Mouse (Mus musculus) heart, adult 2 months (tissue): ENCODE results near the gene Zcchc14. TPM values are rescaled to one million over a fixed set of nuclear protein-coding genes. Genes with fewer than 3 reads are reported as not detected.

ENCODE experiments used
- DNase-seq, 2 experiments: peaks; one replicate each; pipeline ENCODE4 v3.0.0; 2021
- H3K27ac ChIP-seq: fragments of 200-600 bp; 2 replicates; pipeline ENCODE4 v1.8.1; 2022
- H3K27me3 ChIP-seq: fragments of 200-500 bp; 2 replicates; pipeline ENCODE4 v1.6.1; 2012; ENCODE audit warnings: mild to moderate bottlenecking, low read length, inconsistent platforms, mixed read lengths; ENCODE audit not compliant: control insufficient read depth, insufficient read depth
- H3K36me3 ChIP-seq: fragments of 200-500 bp; 2 replicates; pipeline ENCODE4 v1.6.1; 2012; ENCODE audit warnings: low read length, inconsistent platforms; ENCODE audit not compliant: control insufficient read depth, insufficient read depth
- H3K4me1 ChIP-seq: fragments of 200-500 bp; 2 replicates; pipeline ENCODE4 v1.6.1; 2011; ENCODE audit warnings: low read length; ENCODE audit not compliant: control insufficient read depth, insufficient read depth
- H3K4me3 ChIP-seq: fragments of 200-600 bp; 2 replicates; pipeline ENCODE4 v1.8.1; 2022
- H3K79me2 ChIP-seq: fragments of 200-500 bp; replicated peaks from 2 replicates; pipeline ENCODE4 v1.6.1; 2012; ENCODE audit warnings: mild to moderate bottlenecking, inconsistent platforms, low read length, moderate library complexity, mixed read lengths; ENCODE audit not compliant: control insufficient read depth, insufficient read depth
- H3K9ac ChIP-seq: fragments of 200-500 bp; 2 replicates; pipeline ENCODE4 v1.6.1; 2012; ENCODE audit warnings: low read depth, mild to moderate bottlenecking, control low read depth, inconsistent platforms, low read length, mixed read lengths
- CTCF ChIP-seq: fragments of 200-600 bp; IDR thresholded peaks from 2 replicates; pipeline ENCODE4 v1.8.1; 2022; ENCODE audit warnings: antibody characterized with exemption, mild to moderate bottlenecking, moderate library complexity
- EP300 ChIP-seq: fragments of 200-500 bp; IDR thresholded peaks from 2 replicates; pipeline ENCODE4 v1.6.1; 2011; ENCODE audit warnings: low read depth, low read length, control low read depth; ENCODE audit not compliant: insufficient read depth
- POLR2A ChIP-seq: fragments of 200-500 bp; IDR thresholded peaks from 2 replicates; pipeline ENCODE4 v1.6.1; 2011; ENCODE audit warnings: mild to moderate bottlenecking, low read depth, low read length, control low read depth; ENCODE audit not compliant: insufficient read depth
- WGBS: fragments of 180-500 bp; shearing (Covaris S2); methylation state at CpG from one replicate; pipeline ENCODE4 v1.1.7; 2018; 5-methylcytosine and 5-hydroxymethylcytosine counted together
- intact Hi-C: fragments of 180-260 bp; cut with DNase I; formaldehyde crosslinking; loops from one replicate; pipeline ENCODE4 v1.15.1; 2025
- polyA plus RNA-seq: library from polyadenylated mRNA; depleted of rRNA; stranded (reverse); fragments of >200 nt; gene quantifications from 2 replicates; pipeline ENCODE4 v1.2.3, GENCODE M21; 2012
- total RNA-seq, 2 experiments: library from RNA; stranded (reverse); gene quantifications; 2 replicates each; pipeline ENCODE4 v1.2.3; 2021

Gene Zcchc14
- total and polyA plus RNA-seq, 3 experiments = 17.6 to 30.0 (median 28.5) TPM

DNA sequence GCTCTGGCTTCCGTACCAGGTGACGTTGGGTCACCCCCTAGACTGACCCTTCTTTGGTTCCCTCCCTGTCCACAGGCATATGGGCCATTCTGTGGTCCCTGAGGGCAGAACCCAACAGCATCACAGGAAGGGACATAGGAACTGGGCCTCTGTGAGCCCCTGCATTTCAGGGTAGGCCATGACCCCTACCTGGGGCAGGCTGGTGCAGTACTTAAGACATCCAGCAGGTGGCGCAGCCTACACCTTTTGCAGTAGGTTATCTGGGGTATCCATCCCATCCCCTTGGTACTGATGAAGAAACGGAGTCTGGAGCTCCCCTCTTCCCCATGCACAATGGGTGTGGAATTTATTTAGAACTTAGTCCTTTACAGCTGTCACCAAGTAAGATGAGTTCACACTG is 41.8 kb upstream of the Zcchc14 start:
- intact Hi-C loops = no loop called here
- no peak overlapping the region for H3K4me3 ChIP-seq
- H3K9ac ChIP-seq = no peak overlapping the region
- WGBS = 55% methylated on average over 4 of the region's 4 CpGs
- no peak overlapping the region for H3K27ac ChIP-seq
- H3K36me3 ChIP-seq = no peaks in the 10 kb centered on the region
- peak; percentile 27 to 68 for DNase-seq
- 0 out of 2 replicates have a peak, but pooled peaks cover 1% of the 10 kb centered on the region for H3K4me1 ChIP-seq
- no peaks in the 10 kb centered on the region for H3K27me3 ChIP-seq
- no peaks in the 10 kb centered on the region for H3K79me2 ChIP-seq
- TF ChIP-seq POLR2A (no peak), CTCF (peak; percentile 96)

- no peak overlapping the region for H3K27ac ChIP-seq
- H3K9ac ChIP-seq = no peak overlapping the region
- H3K79me2 ChIP-seq = no peaks in the 10 kb centered on the region
- H3K4me3 ChIP-seq = no peak overlapping the region
- DNase-seq = no peak
- H3K4me1 ChIP-seq = no peaks in the 10 kb centered on the region; the same call in 1 of the 2 replicates
- H3K27me3 ChIP-seq = no peaks in the 10 kb centered on the region
- TF ChIP-seq CTCF (no peak), POLR2A (no peak), EP300 (no peak)
- no peaks in the 10 kb centered on the region for H3K36me3 ChIP-seq
- WGBS = 46% methylated on average over 5 of the region's 5 CpGs
- intact Hi-C loops = no loop called here
Measured at GRCm38 (mm10) chr8:121688496-121688895, 35.8 kb upstream of the Zcchc14 start.

GRCm38 (mm10) chr8:121687455-121688161 is 34.9 kb upstream of the Zcchc14 start:
- no peak for DNase-seq
- TF ChIP-seq EP300 = no peak
- no peak overlapping the region for H3K9ac ChIP-seq
- 66% methylated on average over 14 of the region's 14 CpGs for WGBS
- H3K27me3 ChIP-seq = no peaks in the 10 kb centered on the region
- H3K4me3 ChIP-seq = no peak overlapping the region
- H3K27ac ChIP-seq = no peak overlapping the region
- no peaks in the 10 kb centered on the region for H3K79me2 ChIP-seq
- H3K4me1 ChIP-seq = no peaks in the 10 kb centered on the region; the same call in 1 of the 2 replicates
- no peaks in the 10 kb centered on the region for H3K36me3 ChIP-seq
- intact Hi-C loops = no loop called here

GRCm38 (mm10) chr8:121685419-121685818 is 32.7 kb upstream of the Zcchc14 start:
- TF ChIP-seq EP300 (peak; percentile 54; the same call in 1 of the 2 replicates), CTCF (no peak; the same call in none of the 2 replicates)
- H3K4me1 ChIP-seq = no peaks in the 10 kb centered on the region; the same call in 1 of the 2 replicates
- H3K4me3 ChIP-seq = no peak overlapping the region
- no peaks in the 10 kb centered on the region for H3K79me2 ChIP-seq
- no peak overlapping the region for H3K9ac ChIP-seq
- intact Hi-C loops = loop anchor here (1.0 kb wide), 2 partner anchors 82 to 138 kb away; no protein-coding TSS in a partner anchor
- no peaks in the 10 kb centered on the region for H3K27me3 ChIP-seq
- no peak overlapping the region for H3K27ac ChIP-seq
- no peaks in the 10 kb centered on the region for H3K36me3 ChIP-seq
- WGBS = 18% methylated on average over 4 of the region's 4 CpGs
- DNase-seq = peak; percentile 63 to 84

DNA sequence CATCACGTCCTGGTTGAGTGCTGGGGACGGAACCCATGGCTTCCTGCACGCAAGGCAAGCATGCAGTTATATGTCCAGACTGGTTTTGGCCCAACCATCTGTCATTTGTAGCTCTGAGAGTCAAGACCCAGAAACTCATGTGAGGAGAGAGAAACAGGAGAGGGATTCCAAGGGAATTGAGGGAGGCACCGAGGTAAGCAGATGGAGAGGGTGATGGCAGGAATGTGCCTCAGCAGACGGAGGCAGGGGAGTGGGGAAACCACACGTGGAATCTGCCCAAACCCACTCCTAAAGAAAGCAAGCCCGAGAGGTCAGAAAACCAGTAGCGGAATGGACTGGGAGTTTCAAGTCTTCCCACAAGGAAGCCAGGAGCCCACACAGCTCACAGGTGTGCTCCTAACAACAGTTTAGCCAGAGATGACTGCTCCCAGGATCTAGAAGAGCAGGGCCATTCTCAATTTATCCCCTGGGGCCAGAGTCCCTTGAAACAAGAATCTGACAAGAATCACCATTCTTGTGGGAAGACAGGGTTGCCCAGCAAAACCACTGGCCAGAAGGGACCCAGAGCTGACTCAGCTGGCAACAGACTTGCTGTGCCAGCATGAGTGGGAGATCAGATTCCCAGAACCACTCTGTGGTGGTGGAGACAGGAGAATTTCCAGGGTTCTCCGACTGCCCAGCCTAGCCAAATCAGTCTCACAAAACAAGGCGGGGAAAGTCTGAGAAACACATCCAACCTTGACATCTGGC is 30.6 kb upstream of the Zcchc14 start:
- 71% methylated on average over 10 of the region's 10 CpGs for WGBS
- Histone ChIP-seq H3K79me2 (no peaks in the 10 kb centered on the region), H3K4me1 (no peaks in the 10 kb centered on the region; the same call in 1 of the 2 replicates), H3K4me3 (no peak overlapping the region), H3K27ac (no peak overlapping the region), H3K9ac (no peak overlapping the region), H3K27me3 (no peaks in the 10 kb centered on the region), H3K36me3 (no peaks in the 10 kb centered on the region)
- intact Hi-C loops = loop anchor here (5.0 kb wide), 1 partner anchor 36 kb away; no protein-coding TSS in a partner anchor
- DNase-seq = no peak
- no peak for TF ChIP-seq CTCF

- intact Hi-C loops = loop anchor here (5.0 kb wide), 1 partner anchor 34 kb away; no protein-coding TSS in a partner anchor
- peak in 1 of 2 experiments; percentile 50 for DNase-seq
- Histone ChIP-seq H3K4me3 (no peak overlapping the region), H3K27me3 (no peaks in the 10 kb centered on the region), H3K36me3 (no peaks in the 10 kb centered on the region), H3K27ac (no peak overlapping the region), H3K79me2 (no peaks in the 10 kb centered on the region), H3K4me1 (no peaks in the 10 kb centered on the region; the same call in 1 of the 2 replicates), H3K9ac (no peak overlapping the region)
- WGBS = 37% methylated on average over 10 of the region's 10 CpGs
- no peak for TF ChIP-seq POLR2A
- 0 out of 2 replicates have a peak, but pooled peaks have one; percentile 38 for TF ChIP-seq EP300
Measured at GRCm38 (mm10) chr8:121681457-121681856, 28.8 kb upstream of the Zcchc14 start.
